10 mouse cellular contexts compared by ENCODE assay signal in the genomic region with DNA sequence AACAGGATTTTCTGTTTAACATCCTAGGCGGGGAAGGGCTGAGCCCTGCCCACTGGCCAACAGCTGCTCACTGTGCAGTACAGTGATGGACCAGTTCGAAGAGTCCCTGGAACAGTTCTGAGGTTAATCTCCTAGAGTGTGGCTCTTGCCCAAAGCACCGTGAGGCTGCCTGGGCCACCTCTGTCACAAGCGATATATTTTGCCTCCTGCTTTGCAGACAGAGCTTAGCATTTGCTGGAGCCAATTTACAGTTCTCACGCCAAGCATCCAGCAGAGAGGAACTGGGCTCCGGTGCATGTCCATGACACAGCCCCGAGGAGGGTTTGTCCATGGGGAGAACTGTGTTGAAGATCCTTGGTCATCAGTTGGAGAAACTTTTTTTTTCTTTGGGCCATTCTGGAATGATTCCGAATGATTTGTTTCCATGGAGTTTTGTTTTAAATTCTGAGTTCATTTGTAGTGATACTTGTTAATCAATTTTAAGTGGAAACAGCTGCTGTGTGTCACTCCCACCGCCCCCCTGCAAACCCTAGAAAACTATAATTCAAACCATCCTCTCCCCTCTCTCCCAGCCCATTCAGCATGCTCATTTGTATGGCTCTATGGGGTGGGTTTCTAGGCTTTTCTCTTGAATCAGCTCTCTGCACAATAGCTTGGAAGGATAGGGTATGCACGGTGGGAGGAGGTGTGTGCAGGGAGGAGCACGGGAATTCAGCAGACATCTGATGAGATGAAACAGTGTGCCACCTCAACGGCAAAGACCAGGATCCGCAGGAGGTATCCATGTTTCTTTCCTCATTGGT.
DNase-seq lines count a peak whose midpoint lies in the region; ATAC-seq and TF ChIP-seq lines count a peak whose summit lies in the region.
"Had no signal": no experiment of that assay in that cellular context is flagged by ENCODE, and none has a peak within 500 bp of the region (broad histone marks: within the 10 kb centered on the region; RNA-seq: fewer than 3 reads in every experiment).

No protein-coding gene starts in this region.

- peak; percentile 89 for DNase-seq in heart, adult 11 months
- no peak for DNase-seq in heart, adult 9 months (ENCODE audit: low spot score in 2 of 2)
- DNase-seq in brain, embryonic 14.5 days (ENCODE audit: low read depth): peak; percentile 63
- DNase-seq in thymus, adult 18-20 months: no peak
- no peak for DNase-seq in frontal cortex, postnatal 14 days (ENCODE audit: low spot score in 2 of 2)
- DNase-seq: adrenal gland, postnatal 36 days; cerebellum, postnatal 25 days had no signal

- peak; percentile 75 for ATAC-seq in forebrain, embryonic 12.5 days (ENCODE audit: low FRiP score)
- ATAC-seq in limb, embryonic 13.5 days (ENCODE audit: low FRiP score, low read depth): peak; percentile 42; the same call in 1 of the 2 replicates
- ATAC-seq in megakaryocyte progenitor cell, adult 5-6 weeks (replicated peaks; ENCODE audit: poor library complexity): no peak

- H3K27ac ChIP-seq in forebrain, embryonic 12.5 days: peak overlapping the region; percentile 11; the same call in 1 of the 2 replicates
- H3K27ac ChIP-seq in limb, embryonic 13.5 days: no peak overlapping the region; the same call in 1 of the 2 replicates

- no peaks in the 10 kb centered on the region for H3K27me3 ChIP-seq in forebrain, embryonic 12.5 days
- peaks cover 2% of the 10 kb centered on the region; the same call in 1 of the 2 replicates for H3K27me3 ChIP-seq in limb, embryonic 13.5 days

- H3K9ac ChIP-seq in forebrain, embryonic 12.5 days: no peak overlapping the region
- no peak overlapping the region for H3K9ac ChIP-seq in limb, embryonic 13.5 days

- no peaks in the 10 kb centered on the region for H3K9me3 ChIP-seq in forebrain, embryonic 12.5 days
- no peaks in the 10 kb centered on the region for H3K9me3 ChIP-seq in limb, embryonic 13.5 days

- no peak overlapping the region for H3K4me3 ChIP-seq in forebrain, embryonic 12.5 days (replicated peaks)
- H3K4me3 ChIP-seq in limb, embryonic 13.5 days: no peak overlapping the region

- WGBS in forebrain, embryonic 12.5 days: 47% methylated on average over 13 of the region's 13 CpGs
- 24% methylated on average over 13 of the region's 13 CpGs for WGBS in limb, embryonic 13.5 days

- no peaks in the 10 kb centered on the region for H3K36me3 ChIP-seq in forebrain, embryonic 12.5 days (replicated peaks)
- H3K36me3 ChIP-seq in limb, embryonic 13.5 days: no peaks in the 10 kb centered on the region

- H3K4me2 ChIP-seq in forebrain, embryonic 12.5 days: no peak overlapping the region
- H3K4me2 ChIP-seq in limb, embryonic 13.5 days (replicated peaks): peak overlapping the region; percentile 26

- TF ChIP-seq POLR2A in brain, embryonic 14.5 days (IDR thresholded peaks at IDR 0.05; ENCODE audit: borderline replicate concordance, extremely low read depth, insufficient read depth, insufficient read length, poor library complexity, severe bottlenecking): no peak

- H3K4me1 ChIP-seq in forebrain, embryonic 12.5 days: peaks cover 11% of the 10 kb centered on the region
- H3K4me1 ChIP-seq in limb, embryonic 13.5 days: peaks cover 36% of the 10 kb centered on the region

- no peak for TF ChIP-seq CTCF in brain, embryonic 14.5 days (IDR thresholded peaks at IDR 0.05; ENCODE audit: borderline replicate concordance, extremely low read depth, insufficient read depth, insufficient read length)

Comparison
In these comparisons a context has a peak if more than half of its experiments do, and no peak if none do; other contexts are left out.
1. DNase-seq: peak in heart, adult 11 months (single experiment) and brain, embryonic 14.5 days (single experiment); none in heart, adult 9 months (0 of 2), thymus, adult 18-20 months (0 of 2) and frontal cortex, postnatal 14 days (0 of 2).